Comparison of ENCODE assay signal across 10 mouse cellular contexts in genomic region chr14:121059266-121059665, GRCm38 (mm10). TPM values are rescaled to one million over a fixed set of nuclear protein-coding genes. Genes with fewer than 3 reads are reported as not detected.
DNase-seq lines count a peak whose midpoint lies in the region; ATAC-seq and TF ChIP-seq lines count a peak whose summit lies in the region.
"Had no signal": no experiment of that assay in that cellular context is flagged by ENCODE, and none has a peak within 500 bp of the region (broad histone marks: within the 10 kb centered on the region; RNA-seq: fewer than 3 reads in every experiment).

No protein-coding gene starts in this region.

- TF ChIP-seq CTCF in lung, postnatal 0 days (IDR thresholded peaks at IDR 0.05), result no peak

- TF ChIP-seq EP300 in lung, postnatal 0 days (IDR thresholded peaks at IDR 0.05), result no peak

- no peaks in the 10 kb centered on the region for H3K36me3 ChIP-seq in lung, postnatal 0 days (ENCODE audit: insufficient read depth, low read length)
- peaks cover 4% of the 10 kb centered on the region; the same call in 1 of the 2 replicates for H3K36me3 ChIP-seq in heart, embryonic 13.5 days
- H3K36me3 ChIP-seq: G1E; neural tube, embryonic 12.5 days had no signal

- H3K9me3 ChIP-seq in lung, postnatal 0 days (ENCODE audit: low read length), result no peaks in the 10 kb centered on the region
- no peaks in the 10 kb centered on the region for H3K9me3 ChIP-seq in heart, embryonic 13.5 days
- H3K9me3 ChIP-seq: neural tube, embryonic 12.5 days had no signal

- peaks cover 14% of the 10 kb centered on the region; the same call in 1 of the 2 replicates for H3K4me1 ChIP-seq in lung, postnatal 0 days (ENCODE audit: insufficient read depth, low read depth, low read length)
- peaks cover 80% of the 10 kb centered on the region for H3K4me1 ChIP-seq in heart, embryonic 13.5 days

- ATAC-seq in lung, postnatal 0 days, result peak; percentile 45
- no peak for ATAC-seq in heart, embryonic 13.5 days (ENCODE audit: extremely low read depth, insufficient number of reproducible peaks, low FRiP score, low TSS enrichment)
- ATAC-seq in megakaryocyte progenitor cell, adult 5-6 weeks (replicated peaks; ENCODE audit: poor library complexity), result no peak

- H3K27ac ChIP-seq in lung, postnatal 0 days (ENCODE audit: low read length), result no peak overlapping the region
- peak overlapping the region; percentile 48 for H3K27ac ChIP-seq in heart, embryonic 13.5 days (replicated peaks)
- H3K27ac ChIP-seq: neural tube, embryonic 12.5 days had no signal

- 70% methylated on average over 10 of the region's 10 CpGs for WGBS in lung, postnatal 0 days
- WGBS in heart, embryonic 13.5 days, result 42% methylated on average over 10 of the region's 10 CpGs

- H3K4me3 ChIP-seq in lung, postnatal 0 days (ENCODE audit: low read depth, low read length), result no peak overlapping the region
- no peak overlapping the region for H3K4me3 ChIP-seq in heart, embryonic 13.5 days
- H3K4me3 ChIP-seq: neural tube, embryonic 12.5 days had no signal

- H3K4me2 ChIP-seq in lung, postnatal 0 days (replicated peaks; ENCODE audit: low read depth, low read length), result no peak overlapping the region
- peak overlapping the region; percentile 16 for H3K4me2 ChIP-seq in heart, embryonic 13.5 days
- H3K4me2 ChIP-seq: neural tube, embryonic 12.5 days had no signal

- H3K9ac ChIP-seq in lung, postnatal 0 days (replicated peaks; ENCODE audit: low read depth), result no peak overlapping the region
- peak overlapping the region; percentile 45; the same call in 1 of the 2 replicates for H3K9ac ChIP-seq in heart, embryonic 13.5 days
- H3K9ac ChIP-seq: neural tube, embryonic 12.5 days had no signal

- peak; percentile 20 for DNase-seq in lung, postnatal 0 days (ENCODE audit: low spot score)
- no peak for DNase-seq in lung, postnatal 25 days (ENCODE audit: low spot score)
- DNase-seq in embryo, embryonic 11 days, result peak; percentile 52
- peak; percentile 49 to 57 for DNase-seq in kidney, postnatal 4 days
- DNase-seq in thymus, postnatal 25 days, result no peak
- no peak for DNase-seq in spleen, postnatal 4 days (ENCODE audit: low spot score in 2 of 2)

- H3K27me3 ChIP-seq in lung, postnatal 0 days (replicated peaks; ENCODE audit: insufficient read depth, low read length), result no peaks in the 10 kb centered on the region
- H3K27me3 ChIP-seq in heart, embryonic 13.5 days (replicated peaks), result no peaks in the 10 kb centered on the region
- H3K27me3 ChIP-seq: neural tube, embryonic 12.5 days had no signal

RNA-seq across cellular contexts. Expression of gene Farp1, which starts 24.3 kb away (rescaled TPM):
- 17.9 TPM in 2 replicates for polyA plus RNA-seq in lung, postnatal 0 days (2015; fragmentation: Nextera tagmentation; extraction: Ambion mirVana)
- polyA plus RNA-seq in heart, embryonic 13.5 days (2015; fragmentation: Nextera tagmentation; extraction: Ambion mirVana), result 15.3 and 17.6 TPM in 2 replicates
- 0.15 and 0.78 TPM in 2 replicates for total RNA-seq in megakaryocyte progenitor cell, adult 5-6 weeks (2015)
- total RNA-seq in megakaryocyte progenitor cell, adult 5-6 weeks (2017), result 0.68 TPM in 1 of 2 replicates, not detected in the other

Comparison
In these comparisons a context has a peak if more than half of its experiments do, and no peak if none do; other contexts are left out.
1. DNase-seq: peak in lung, postnatal 0 days (single experiment), embryo, embryonic 11 days (single experiment) and kidney, postnatal 4 days (2 of 2); none in lung, postnatal 25 days (single experiment), thymus, postnatal 25 days (single experiment) and spleen, postnatal 4 days (0 of 2).